10 mouse cellular contexts compared by ENCODE assay signal in the genomic region with DNA sequence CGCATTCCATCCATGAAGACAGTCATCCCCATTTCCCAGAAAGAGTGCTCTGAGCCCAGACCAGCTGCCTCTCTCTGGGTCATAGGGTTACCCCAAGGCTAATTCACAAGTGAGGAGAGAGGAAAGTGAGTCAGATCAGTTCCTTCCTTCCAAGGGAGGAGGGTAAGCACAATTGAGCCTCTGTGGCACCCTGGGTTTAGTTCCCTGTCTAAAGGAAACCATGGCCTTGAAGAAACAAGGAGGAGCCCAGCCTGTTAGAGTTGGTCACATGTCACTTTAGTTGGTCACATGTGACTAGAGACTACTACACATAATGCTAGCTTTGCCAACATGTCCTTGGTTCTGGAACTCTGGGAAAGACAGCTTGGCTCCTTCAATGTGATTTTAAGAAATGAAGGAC. TPM values are rescaled to one million over a fixed set of nuclear protein-coding genes. Genes with fewer than 3 reads are reported as not detected.
DNase-seq lines count a peak whose midpoint lies in the region; ATAC-seq lines count a peak whose summit lies in the region.
"Had no signal": no experiment of that assay in that cellular context is flagged by ENCODE, and none has a peak within 500 bp of the region (broad histone marks: within the 10 kb centered on the region; RNA-seq: fewer than 3 reads in every experiment).

No protein-coding gene starts in this region.

- intact Hi-C loops in heart, postnatal 14 days (cut with DNase I), result no loop called here

- no peak for ATAC-seq in heart, embryonic 14.5 days (ENCODE audit: insufficient number of reproducible peaks, insufficient read depth, low FRiP score, low read depth)
- no peak for ATAC-seq in midbrain, embryonic 14.5 days (ENCODE audit: low FRiP score, low TSS enrichment)
- ATAC-seq in midbrain, embryonic 15.5 days (replicated peaks), result no peak
- no peak for ATAC-seq in limb, embryonic 11.5 days (ENCODE audit: insufficient number of reproducible peaks, low FRiP score, low TSS enrichment, low read depth)
- no peak for ATAC-seq in stomach, embryonic 16.5 days (ENCODE audit: insufficient read depth, low FRiP score)
- no peak for ATAC-seq in forebrain, embryonic 16.5 days
- ATAC-seq: midbrain, embryonic 16.5 days had no signal

- DNase-seq in heart, postnatal 14 days, result no peak
- DNase-seq in midbrain, embryonic 14.5 days, result no peak
- peak; percentile 22 for DNase-seq in limb, embryonic 11.5 days (ENCODE audit: low spot score)
- DNase-seq in cerebellum, adult 11 months, result no peak
- DNase-seq: cerebellum, postnatal 36 days had no signal

- no peak overlapping the region for H3K9ac ChIP-seq in heart, embryonic 14.5 days (ENCODE audit: low read length)
- no peak overlapping the region for H3K9ac ChIP-seq in midbrain, embryonic 14.5 days (replicated peaks; ENCODE audit: low read length)
- no peak overlapping the region for H3K9ac ChIP-seq in midbrain, embryonic 15.5 days
- no peak overlapping the region for H3K9ac ChIP-seq in limb, embryonic 11.5 days (ENCODE audit: low read length)
- H3K9ac ChIP-seq in stomach, embryonic 16.5 days (ENCODE audit: low read length), result no peak overlapping the region
- H3K9ac ChIP-seq in forebrain, embryonic 16.5 days (replicated peaks; ENCODE audit: low read depth, low read length), result no peak overlapping the region

- H3K36me3 ChIP-seq in heart, embryonic 14.5 days (ENCODE audit: control insufficient read depth, insufficient read depth, low read length), result no peaks in the 10 kb centered on the region
- H3K36me3 ChIP-seq in midbrain, embryonic 14.5 days (ENCODE audit: control insufficient read depth, insufficient read depth, low read length), result no peaks in the 10 kb centered on the region
- no peaks in the 10 kb centered on the region for H3K36me3 ChIP-seq in midbrain, embryonic 15.5 days (replicated peaks)
- H3K36me3 ChIP-seq in limb, embryonic 11.5 days (ENCODE audit: control insufficient read depth, insufficient read depth, low read length), result no peaks in the 10 kb centered on the region
- H3K36me3 ChIP-seq in stomach, embryonic 16.5 days (ENCODE audit: control insufficient read depth, insufficient read depth, low read length), result no peaks in the 10 kb centered on the region
- H3K36me3 ChIP-seq in forebrain, embryonic 16.5 days (ENCODE audit: control insufficient read depth, insufficient read depth), result no peaks in the 10 kb centered on the region

- H3K27ac ChIP-seq in heart, embryonic 14.5 days (replicated peaks in 1 of 2; ENCODE audit: control insufficient read depth in 1 of 2, insufficient read depth in 1 of 2, low read depth in 2 of 2, low read length in 2 of 2), result peak overlapping the region; percentile 5 to 67
- H3K27ac ChIP-seq in midbrain, embryonic 14.5 days (replicated peaks; ENCODE audit: low read depth, low read length), result 0 out of 2 replicates have a peak overlapping the region, but pooled peaks have one; percentile 10
- H3K27ac ChIP-seq in midbrain, embryonic 15.5 days, result no peak overlapping the region
- peak overlapping the region; percentile 57 for H3K27ac ChIP-seq in limb, embryonic 11.5 days (replicated peaks; ENCODE audit: low read depth, low read length)
- peak overlapping the region; percentile 84 for H3K27ac ChIP-seq in stomach, embryonic 16.5 days (ENCODE audit: low read length)
- no peak overlapping the region for H3K27ac ChIP-seq in forebrain, embryonic 16.5 days (ENCODE audit: low read length)

- H3K27me3 ChIP-seq in heart, embryonic 14.5 days (ENCODE audit: control insufficient read depth, insufficient read depth, low read length), result no peaks in the 10 kb centered on the region; the same call in 1 of the 2 replicates
- H3K27me3 ChIP-seq in midbrain, embryonic 14.5 days (ENCODE audit: control insufficient read depth, insufficient read depth, low read length), result no peaks in the 10 kb centered on the region
- H3K27me3 ChIP-seq in midbrain, embryonic 15.5 days (replicated peaks), result no peaks in the 10 kb centered on the region
- no peaks in the 10 kb centered on the region for H3K27me3 ChIP-seq in limb, embryonic 11.5 days (ENCODE audit: control insufficient read depth, insufficient read depth, low read length)
- no peaks in the 10 kb centered on the region for H3K27me3 ChIP-seq in stomach, embryonic 16.5 days (ENCODE audit: control insufficient read depth, insufficient read depth, low read length)
- H3K27me3 ChIP-seq in forebrain, embryonic 16.5 days (replicated peaks; ENCODE audit: control insufficient read depth, insufficient read depth, low read length), result no peaks in the 10 kb centered on the region

- no peak overlapping the region for H3K4me2 ChIP-seq in heart, embryonic 14.5 days (ENCODE audit: low read length)
- no peak overlapping the region for H3K4me2 ChIP-seq in midbrain, embryonic 14.5 days (ENCODE audit: low read length)
- H3K4me2 ChIP-seq in midbrain, embryonic 15.5 days, result no peak overlapping the region
- no peak overlapping the region for H3K4me2 ChIP-seq in limb, embryonic 11.5 days (ENCODE audit: low read depth, severe bottlenecking)
- H3K4me2 ChIP-seq in stomach, embryonic 16.5 days (ENCODE audit: low read depth, low read length), result no peak overlapping the region
- H3K4me2 ChIP-seq in forebrain, embryonic 16.5 days (ENCODE audit: low read length), result no peak overlapping the region

- H3K4me3 ChIP-seq in heart, embryonic 14.5 days (ENCODE audit: control insufficient read depth in 1 of 2, insufficient read depth in 1 of 2, low read depth in 1 of 2, low read length in 2 of 2), result no peak overlapping the region
- H3K4me3 ChIP-seq in midbrain, embryonic 14.5 days (replicated peaks; ENCODE audit: low read depth, low read length), result no peak overlapping the region
- H3K4me3 ChIP-seq in midbrain, embryonic 15.5 days, result no peak overlapping the region
- H3K4me3 ChIP-seq in limb, embryonic 11.5 days (ENCODE audit: low read depth, low read length), result no peak overlapping the region
- no peak overlapping the region for H3K4me3 ChIP-seq in stomach, embryonic 16.5 days (replicated peaks; ENCODE audit: low read length)
- H3K4me3 ChIP-seq in forebrain, embryonic 16.5 days (replicated peaks; ENCODE audit: low read length), result no peak overlapping the region

- 88% methylated on average over 1 of the region's 1 CpGs for WGBS in heart, embryonic 14.5 days
- WGBS in midbrain, embryonic 14.5 days, result 97% methylated on average over 1 of the region's 1 CpGs
- WGBS in midbrain, embryonic 15.5 days, result 88% methylated on average over 1 of the region's 1 CpGs
- 90% methylated on average over 1 of the region's 1 CpGs for WGBS in limb, embryonic 11.5 days
- WGBS in stomach, embryonic 16.5 days, result 76% methylated on average over 1 of the region's 1 CpGs
- 96% methylated on average over 1 of the region's 1 CpGs for WGBS in forebrain, embryonic 16.5 days

- H3K4me1 ChIP-seq in heart, embryonic 14.5 days (ENCODE audit: control insufficient read depth in 2 of 2, insufficient read depth in 2 of 2, low read length in 2 of 2), result peaks cover 19 to 20% of the 10 kb centered on the region in 2 experiments
- H3K4me1 ChIP-seq in midbrain, embryonic 14.5 days (ENCODE audit: control insufficient read depth, insufficient read depth, low read length), result peaks cover 63% of the 10 kb centered on the region
- H3K4me1 ChIP-seq in midbrain, embryonic 15.5 days, result peaks cover 54% of the 10 kb centered on the region
- peaks cover 61% of the 10 kb centered on the region for H3K4me1 ChIP-seq in limb, embryonic 11.5 days (ENCODE audit: control insufficient read depth, insufficient read depth, low read length)
- peaks cover 45% of the 10 kb centered on the region for H3K4me1 ChIP-seq in stomach, embryonic 16.5 days (ENCODE audit: control insufficient read depth, insufficient read depth, low read length)
- peaks cover 37% of the 10 kb centered on the region for H3K4me1 ChIP-seq in forebrain, embryonic 16.5 days (replicated peaks; ENCODE audit: control insufficient read depth, insufficient read depth, low read length)

- no peaks in the 10 kb centered on the region for H3K9me3 ChIP-seq in heart, embryonic 14.5 days (ENCODE audit: control insufficient read depth, low read length)
- H3K9me3 ChIP-seq in midbrain, embryonic 14.5 days (ENCODE audit: control insufficient read depth, low read length), result no peaks in the 10 kb centered on the region
- H3K9me3 ChIP-seq in midbrain, embryonic 15.5 days, result no peaks in the 10 kb centered on the region
- H3K9me3 ChIP-seq in limb, embryonic 11.5 days (ENCODE audit: control insufficient read depth, low read length), result no peaks in the 10 kb centered on the region
- no peaks in the 10 kb centered on the region for H3K9me3 ChIP-seq in stomach, embryonic 16.5 days (replicated peaks; ENCODE audit: control insufficient read depth, low read length)
- H3K9me3 ChIP-seq in forebrain, embryonic 16.5 days (ENCODE audit: control insufficient read depth, low read length), result no peaks in the 10 kb centered on the region

RNA-seq across cellular contexts. Expression of a gene that starts 14.5 kb away (rescaled TPM):
- polyA plus RNA-seq in heart, embryonic 14.5 days (2014; fragmentation: Nextera tagmentation; extraction: Ambion mirVana), result 4.6 and 6.2 TPM in 2 replicates
- total RNA-seq in heart, postnatal 14 days (2021), result 10 to 100 TPM; 17.7 to 18.0 TPM
- polyA plus RNA-seq in midbrain, embryonic 14.5 days (2014; fragmentation: Nextera tagmentation; extraction: Ambion mirVana), result 34.0 and 37.0 TPM in 2 replicates
- polyA plus RNA-seq in midbrain, embryonic 15.5 days (2015; fragmentation: Nextera tagmentation; extraction: Ambion mirVana), result 26.0 and 31.2 TPM in 2 replicates
- 27.4 and 32.5 TPM in 2 replicates for polyA plus RNA-seq in limb, embryonic 11.5 days (2014; fragmentation: Nextera tagmentation; extraction: Ambion mirVana)
- polyA plus RNA-seq in stomach, embryonic 16.5 days (2015; fragmentation: Nextera tagmentation; extraction: Ambion mirVana), result 15.1 and 16.8 TPM in 2 replicates
- polyA plus RNA-seq in forebrain, embryonic 16.5 days (2015; fragmentation: Nextera tagmentation; extraction: Ambion mirVana), result 11.0 and 14.9 TPM in 2 replicates

RNA-seq across cellular contexts. Expression of a gene that starts 45.3 kb away (rescaled TPM):
- polyA plus RNA-seq in heart, embryonic 14.5 days (2014; fragmentation: Nextera tagmentation; extraction: Ambion mirVana), result 0.63 and 1.7 TPM in 2 replicates
- not detected for total RNA-seq in heart, postnatal 14 days (2021)
- polyA plus RNA-seq in midbrain, embryonic 14.5 days (2014; fragmentation: Nextera tagmentation; extraction: Ambion mirVana), result 0.97 and 2.0 TPM in 2 replicates
- polyA plus RNA-seq in midbrain, embryonic 15.5 days (2015; fragmentation: Nextera tagmentation; extraction: Ambion mirVana), result 2.1 and 2.2 TPM in 2 replicates
- polyA plus RNA-seq in limb, embryonic 11.5 days (2014; fragmentation: Nextera tagmentation; extraction: Ambion mirVana), result 1.7 and 1.8 TPM in 2 replicates
- polyA plus RNA-seq in stomach, embryonic 16.5 days (2015; fragmentation: Nextera tagmentation; extraction: Ambion mirVana), result 0.42 and 2.0 TPM in 2 replicates
- 1.2 and 1.4 TPM in 2 replicates for polyA plus RNA-seq in forebrain, embryonic 16.5 days (2015; fragmentation: Nextera tagmentation; extraction: Ambion mirVana)

RNA-seq across cellular contexts. Expression of a gene that starts 46.0 kb away (rescaled TPM):
- 116 and 118 TPM in 2 replicates for polyA plus RNA-seq in heart, embryonic 14.5 days (2014; fragmentation: Nextera tagmentation; extraction: Ambion mirVana)
- 10 to 100 TPM; 74.1 to 76.9 TPM for total RNA-seq in heart, postnatal 14 days (2021)
- 190 and 241 TPM in 2 replicates for polyA plus RNA-seq in midbrain, embryonic 14.5 days (2014; fragmentation: Nextera tagmentation; extraction: Ambion mirVana)
- polyA plus RNA-seq in midbrain, embryonic 15.5 days (2015; fragmentation: Nextera tagmentation; extraction: Ambion mirVana), result 280 and 292 TPM in 2 replicates
- polyA plus RNA-seq in limb, embryonic 11.5 days (2014; fragmentation: Nextera tagmentation; extraction: Ambion mirVana), result 179 and 195 TPM in 2 replicates
- polyA plus RNA-seq in stomach, embryonic 16.5 days (2015; fragmentation: Nextera tagmentation; extraction: Ambion mirVana), result 183 and 187 TPM in 2 replicates
- 294 and 303 TPM in 2 replicates for polyA plus RNA-seq in forebrain, embryonic 16.5 days (2015; fragmentation: Nextera tagmentation; extraction: Ambion mirVana)

RNA-seq across cellular contexts. Expression of a gene that starts 55.5 kb away (rescaled TPM):
- polyA plus RNA-seq in heart, embryonic 14.5 days (2014; fragmentation: Nextera tagmentation; extraction: Ambion mirVana), result 2.7 TPM in 2 replicates
- total RNA-seq in heart, postnatal 14 days (2021), result 10 to 100 TPM; 48.6 to 53.3 TPM
- 20.4 and 31.9 TPM in 2 replicates for polyA plus RNA-seq in midbrain, embryonic 14.5 days (2014; fragmentation: Nextera tagmentation; extraction: Ambion mirVana)
- polyA plus RNA-seq in midbrain, embryonic 15.5 days (2015; fragmentation: Nextera tagmentation; extraction: Ambion mirVana), result 31.8 and 40.4 TPM in 2 replicates
- 3.4 and 4.1 TPM in 2 replicates for polyA plus RNA-seq in limb, embryonic 11.5 days (2014; fragmentation: Nextera tagmentation; extraction: Ambion mirVana)
- polyA plus RNA-seq in stomach, embryonic 16.5 days (2015; fragmentation: Nextera tagmentation; extraction: Ambion mirVana), result 13.0 and 15.1 TPM in 2 replicates
- polyA plus RNA-seq in forebrain, embryonic 16.5 days (2015; fragmentation: Nextera tagmentation; extraction: Ambion mirVana), result 30.4 and 32.6 TPM in 2 replicates

Comparison
In these comparisons a context has a peak if more than half of its experiments do, and no peak if none do; other contexts are left out.
1. H3K27ac ChIP-seq: peak in heart, embryonic 14.5 days (2 of 2), midbrain, embryonic 14.5 days (single experiment), limb, embryonic 11.5 days (single experiment) and stomach, embryonic 16.5 days (single experiment); none in midbrain, embryonic 15.5 days (single experiment) and forebrain, embryonic 16.5 days (single experiment).